Mouse (Mus musculus) retina, embryonic 14.5 days (tissue): ENCODE results near the gene Kifc1.

Experiments
- DNase-seq: peaks from one replicate; pipeline ENCODE4 v3.0.0-alpha.2; 2015; ENCODE audit warnings: low spot score

The Kifc1 gene

GRCm38 (mm10) chr17:33890533-33891059, at the start of gene Kifc1:
TSS of gene Kifc1 (minus strand) at chr17:33890661.
- DNase-seq, result peak; percentile 99

- DNase-seq, result no peak
Measured at GRCm38 (mm10) chr17:33938783-33939182, 48.3 kb upstream of the Kifc1 start.

- no peak for DNase-seq
Measured at GRCm38 (mm10) chr17:33936993-33937392, 46.5 kb upstream of the Kifc1 start.

- DNase-seq, result no peak
Measured at GRCm38 (mm10) chr17:33935422-33936055, 45.1 kb upstream of the Kifc1 start.

GRCm38 (mm10) chr17:33932970-33933369, 42.5 kb upstream of the Kifc1 start:
- DNase-seq, result no peak

GRCm38 (mm10) chr17:33932448-33932847, 42.0 kb upstream of the Kifc1 start:
- DNase-seq, result no peak

GRCm38 (mm10) chr17:33931947-33932346, 41.5 kb upstream of the Kifc1 start:
- DNase-seq, result no peak

- no peak for DNase-seq
Measured at GRCm38 (mm10) chr17:33931159-33931866, 40.9 kb upstream of the Kifc1 start.

GRCm38 (mm10) chr17:33930280-33931158, 40.1 kb upstream of the Kifc1 start:
- no peak for DNase-seq

GRCm38 (mm10) chr17:33929371-33930279, 39.2 kb upstream of the Kifc1 start, which contains the start of gene Rgl2:
TSS of gene Rgl2 (plus strand) at chr17:33929543.
- peak; percentile 98 for DNase-seq

GRCm38 (mm10) chr17:33928251-33928947, 37.9 kb upstream of the Kifc1 start:
- no peak for DNase-seq

GRCm38 (mm10) chr17:33926207-33926932, 35.9 kb upstream of the Kifc1 start:
- peak; percentile 47 for DNase-seq

- DNase-seq, result no peak
Measured at GRCm38 (mm10) chr17:33925406-33926116, 35.1 kb upstream of the Kifc1 start.

GRCm38 (mm10) chr17:33924577-33925283, 34.3 kb upstream of the Kifc1 start:
- DNase-seq, result peak; percentile 71

GRCm38 (mm10) chr17:33921361-33921760, 30.9 kb upstream of the Kifc1 start:
- no peak for DNase-seq

- DNase-seq, result peak; percentile 86
Measured at GRCm38 (mm10) chr17:33920282-33921097, 30.0 kb upstream of the Kifc1 start.

GRCm38 (mm10) chr17:33919351-33920281, 29.2 kb upstream of the Kifc1 start:
- peak; percentile 39 for DNase-seq
